Mouse (Mus musculus) adrenal gland, postnatal 25 days (tissue): ENCODE measurements around the gene Sort1. TPM values are rescaled to one million over a fixed set of nuclear protein-coding genes. Genes with fewer than 3 reads are reported as not detected.

ENCODE experiments used
- DNase-seq: peaks from one replicate; pipeline ENCODE4 v3.0.0; 2021; ENCODE audit warnings: mixed read lengths
- total RNA-seq: library from RNA; stranded (reverse); gene quantifications from 2 replicates; pipeline ENCODE4 v1.2.3, GENCODE M21; 2021

Sort1 gene
- total RNA-seq, 1 experiment from 2014 or later: 28.6 TPM

DNA sequence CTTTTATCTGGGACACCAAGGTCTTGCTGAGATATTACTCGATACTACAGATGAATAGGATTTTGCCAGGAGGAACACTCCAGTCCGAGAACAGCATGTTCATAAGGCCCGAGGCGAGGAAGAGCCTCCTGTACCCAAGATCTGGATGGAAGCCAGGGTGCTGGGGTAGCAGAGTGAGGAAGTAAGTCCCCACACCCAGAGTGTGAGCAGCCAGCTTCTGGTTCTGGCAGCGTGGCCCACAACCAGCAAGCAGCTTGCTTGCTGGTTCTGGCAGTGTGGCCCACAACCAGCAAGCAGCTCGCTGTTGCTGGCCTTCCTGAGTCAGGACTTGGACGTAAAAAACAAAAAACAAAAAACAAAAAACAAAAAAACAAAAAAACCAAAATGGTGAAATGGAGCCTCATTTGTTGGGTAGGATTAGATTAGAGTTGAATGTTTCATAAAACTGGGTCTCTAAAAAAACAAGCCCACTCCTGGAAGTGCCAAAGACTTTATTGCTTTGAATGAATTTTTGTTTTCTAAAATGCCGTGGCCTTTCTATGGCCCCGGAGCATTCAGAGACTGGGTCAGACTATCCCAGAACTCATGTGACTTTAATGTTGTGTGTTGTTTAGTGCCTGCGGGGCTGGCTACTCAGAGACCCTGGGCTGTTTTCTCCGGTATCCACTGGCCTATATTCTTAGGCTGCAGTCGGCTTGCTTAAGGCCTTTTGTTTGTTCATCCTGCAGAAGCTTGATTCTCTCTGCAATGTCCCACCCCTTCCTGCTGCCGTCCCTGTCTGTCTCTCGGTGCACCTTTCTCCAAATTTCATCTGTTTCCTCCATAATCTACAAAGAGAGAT is 11.7 kb downstream of the Sort1 start:
- DNase-seq: peak; percentile 41

DNA sequence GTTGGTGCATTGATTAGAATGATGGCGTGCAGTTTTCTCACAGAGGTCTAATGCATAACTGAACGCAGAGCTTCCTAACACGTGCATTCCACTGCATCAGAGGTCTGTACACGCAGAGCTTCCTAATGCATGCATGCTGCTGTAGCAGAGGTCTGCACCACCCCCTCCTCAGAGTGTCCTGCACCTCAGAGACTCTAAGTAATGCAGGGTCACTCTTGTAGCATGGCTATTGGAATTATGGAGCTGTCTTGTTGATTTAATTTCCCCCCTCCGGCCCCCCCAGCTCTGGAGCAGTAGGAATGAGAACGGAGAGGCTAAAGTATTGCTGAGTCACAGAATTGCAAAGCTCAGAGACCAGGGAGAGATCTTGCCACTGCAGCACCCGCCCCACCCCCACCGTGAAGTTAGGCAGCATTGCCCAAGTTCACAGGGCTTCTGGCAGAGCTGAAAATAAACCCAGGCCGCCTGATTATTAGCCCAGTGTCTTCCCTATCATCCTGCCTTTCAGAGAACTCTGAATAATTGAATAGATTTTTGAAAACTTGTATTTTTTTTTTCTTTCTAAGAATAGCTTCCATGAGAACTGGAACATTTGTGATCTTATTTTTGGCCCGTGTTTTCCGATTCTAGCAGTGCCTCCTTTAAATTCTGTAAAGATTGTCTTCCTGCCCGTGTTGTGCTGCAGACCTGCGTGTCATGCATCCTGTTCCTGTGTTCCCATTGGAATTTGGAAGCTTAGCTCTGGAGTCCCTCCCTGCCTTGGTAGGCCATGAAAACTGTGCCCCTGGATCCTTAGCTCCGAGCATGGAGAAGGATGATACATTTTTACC is 12.6 kb downstream of the Sort1 start:
- DNase-seq: peak; percentile 75

DNA sequence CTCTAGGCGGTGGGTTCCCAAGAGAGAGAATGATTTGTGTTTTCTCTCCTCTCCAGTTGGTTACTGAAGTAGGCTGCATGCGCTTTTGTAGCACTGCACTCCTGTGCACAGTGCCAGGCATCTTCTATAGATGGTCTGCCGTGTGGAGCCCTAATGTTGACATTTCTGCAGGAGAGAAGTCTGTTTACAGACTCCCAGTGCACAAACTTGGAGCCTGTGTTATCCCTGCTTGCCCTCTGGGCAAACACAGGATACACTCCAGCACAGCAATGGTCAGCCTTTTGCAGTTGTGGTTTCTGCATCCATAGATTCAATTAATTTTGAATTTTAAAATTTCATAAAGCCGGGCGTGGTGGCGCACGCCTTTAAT is 13.2 kb downstream of the Sort1 start:
- DNase-seq: no peak

GRCm38 (mm10) chr3:108297603-108298553 is 14.0 kb downstream of the Sort1 start:
- DNase-seq: no peak

DNA sequence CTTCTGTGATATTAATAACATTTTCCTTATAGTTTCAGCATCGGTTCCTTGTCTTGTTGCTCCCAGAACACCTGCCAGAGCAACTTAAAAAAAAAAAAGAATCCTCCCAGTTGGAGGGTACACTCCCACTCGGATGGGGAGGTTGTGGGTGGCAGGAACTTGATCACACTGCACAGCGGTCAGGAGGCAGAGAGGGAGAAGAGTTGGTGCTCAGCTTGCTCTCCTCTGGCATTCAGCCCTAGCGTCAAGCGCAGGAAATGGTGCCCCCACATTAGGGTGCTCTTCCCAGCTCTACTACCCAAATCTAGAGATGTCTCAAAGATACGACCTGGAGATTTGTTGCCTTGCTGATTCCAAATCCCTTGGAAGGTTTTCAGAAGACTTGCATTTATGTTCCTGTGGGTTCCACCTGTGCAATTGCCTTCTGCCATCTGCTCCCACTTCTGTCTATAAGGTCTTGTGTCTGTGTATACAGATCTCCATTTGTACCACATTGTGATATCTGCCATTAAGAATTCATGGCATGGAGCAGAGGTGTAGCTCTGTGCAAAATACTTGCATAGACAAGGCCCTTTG is 16.7 kb downstream of the Sort1 start:
- no peak for DNase-seq

- DNase-seq: no peak
Measured at GRCm38 (mm10) chr3:108303683-108304082, 19.8 kb downstream of the Sort1 start.

GRCm38 (mm10) chr3:108304747-108305146 is 20.9 kb downstream of the Sort1 start:
- DNase-seq: no peak

GRCm38 (mm10) chr3:108306387-108306786 is 22.5 kb downstream of the Sort1 start:
- DNase-seq: no peak

DNA sequence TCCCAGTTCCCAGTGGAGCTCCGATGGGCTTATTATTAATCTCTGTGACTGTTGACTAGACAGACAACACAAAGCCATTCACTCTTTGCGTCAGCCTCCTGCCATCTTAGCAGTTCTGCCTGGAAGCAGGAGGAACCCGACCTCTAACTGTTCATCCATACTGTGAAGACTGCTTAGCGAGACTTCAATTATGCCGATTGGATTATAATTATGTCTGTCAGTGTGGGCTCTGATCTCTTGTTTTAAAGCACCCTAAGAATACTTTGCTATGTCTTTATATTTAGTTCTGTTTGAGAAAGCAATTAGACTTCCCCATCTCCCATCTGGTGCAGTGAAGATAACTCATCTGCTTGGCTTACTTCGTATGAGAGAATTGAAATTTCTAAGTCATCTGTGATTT is 23.6 kb downstream of the Sort1 start:
- DNase-seq: no peak

DNA sequence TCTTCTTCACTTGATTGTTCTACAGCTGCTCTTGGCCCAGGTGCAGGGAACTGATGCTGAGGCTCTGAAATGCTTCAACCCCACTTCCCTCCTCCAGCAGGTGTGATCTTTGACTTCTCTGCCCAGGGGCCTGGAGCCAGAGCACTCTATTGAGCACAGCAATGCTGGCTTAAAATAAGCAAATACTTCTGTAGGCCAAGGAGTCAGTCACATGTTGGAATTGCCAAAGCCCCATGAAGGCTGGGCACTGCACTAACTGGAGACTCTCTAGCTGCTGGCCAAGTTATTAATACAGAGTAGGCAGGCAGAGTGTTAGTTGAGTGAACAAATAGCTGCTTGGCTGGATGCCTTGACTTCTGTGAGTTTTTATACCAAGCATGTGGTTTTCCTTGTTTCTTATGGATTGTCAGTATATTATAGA is 27.0 kb downstream of the Sort1 start:
- DNase-seq: no peak

DNA sequence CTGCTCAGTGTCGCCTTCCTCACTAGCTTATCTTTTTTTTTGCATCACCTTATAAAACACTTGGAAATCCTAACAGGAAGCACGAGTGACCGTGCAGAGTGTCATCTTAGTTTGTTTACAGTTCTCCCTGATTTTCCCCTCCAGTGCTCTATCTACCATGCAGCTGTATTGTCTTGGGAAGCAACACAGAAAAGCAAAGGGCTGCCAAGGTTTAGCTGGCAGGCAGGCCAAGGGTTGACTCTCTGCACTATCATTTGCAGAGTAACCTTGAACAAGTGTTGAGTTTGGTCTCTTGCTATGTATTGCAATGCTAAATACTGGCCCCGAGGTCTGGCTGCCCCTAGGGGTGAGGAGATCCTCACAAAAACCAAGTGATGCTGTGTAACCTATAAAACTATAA is 27.8 kb downstream of the Sort1 start:
- no peak for DNase-seq

GRCm38 (mm10) chr3:108312414-108312813 is 28.5 kb downstream of the Sort1 start:
- DNase-seq: no peak

DNA sequence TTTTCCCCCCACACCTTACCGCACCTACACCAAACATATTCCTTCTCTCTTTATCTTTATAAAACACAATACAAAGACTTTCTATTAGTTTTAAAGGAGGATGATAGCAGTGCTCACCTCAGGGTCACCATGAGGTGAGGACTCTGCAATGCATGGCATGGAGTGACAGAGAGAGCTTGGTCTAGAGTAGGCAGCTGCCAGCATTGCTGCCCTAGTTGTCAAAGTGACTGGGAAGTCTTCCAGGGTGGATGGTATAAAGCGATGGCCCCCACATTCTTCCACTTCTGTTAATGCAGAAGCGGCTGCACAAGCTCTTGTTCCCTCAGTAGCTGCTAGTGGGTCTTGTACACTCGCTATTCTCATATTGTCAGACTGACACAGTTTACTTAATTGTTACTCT is 29.3 kb downstream of the Sort1 start:
- DNase-seq: no peak

DNA sequence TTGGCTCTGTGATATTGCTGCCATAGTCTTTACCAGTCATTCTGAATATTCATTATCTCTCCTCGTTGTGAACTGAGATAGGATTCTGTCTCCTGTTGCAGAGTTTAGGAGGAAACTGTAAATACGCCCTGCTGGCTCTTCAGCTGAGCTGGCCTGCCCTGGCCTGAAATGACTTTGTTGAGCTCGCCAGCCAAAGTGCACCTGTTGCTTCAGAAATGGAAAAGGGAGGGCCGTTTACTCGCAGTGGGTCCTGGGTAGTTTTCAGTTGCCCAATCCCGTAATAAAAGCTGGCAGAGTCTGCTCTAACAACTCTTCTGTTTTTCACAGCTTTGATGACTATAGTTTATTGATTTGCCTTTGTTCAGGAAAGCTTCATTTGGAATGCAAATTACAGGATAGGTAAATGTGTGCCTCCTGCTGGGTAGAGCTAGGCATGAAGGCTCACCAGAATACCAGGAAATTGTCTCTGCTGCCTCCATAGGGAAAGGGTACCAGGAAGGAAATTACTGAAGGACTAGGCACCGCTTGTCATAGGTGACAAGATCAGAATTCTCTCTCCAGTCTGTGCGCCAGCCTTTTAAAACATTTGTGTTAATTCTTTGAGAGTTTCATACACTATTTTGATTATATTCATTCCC is 30.3 kb downstream of the Sort1 start:
- DNase-seq: no peak

GRCm38 (mm10) chr3:108318517-108318916 is 34.6 kb downstream of the Sort1 start:
- DNase-seq: no peak

DNA sequence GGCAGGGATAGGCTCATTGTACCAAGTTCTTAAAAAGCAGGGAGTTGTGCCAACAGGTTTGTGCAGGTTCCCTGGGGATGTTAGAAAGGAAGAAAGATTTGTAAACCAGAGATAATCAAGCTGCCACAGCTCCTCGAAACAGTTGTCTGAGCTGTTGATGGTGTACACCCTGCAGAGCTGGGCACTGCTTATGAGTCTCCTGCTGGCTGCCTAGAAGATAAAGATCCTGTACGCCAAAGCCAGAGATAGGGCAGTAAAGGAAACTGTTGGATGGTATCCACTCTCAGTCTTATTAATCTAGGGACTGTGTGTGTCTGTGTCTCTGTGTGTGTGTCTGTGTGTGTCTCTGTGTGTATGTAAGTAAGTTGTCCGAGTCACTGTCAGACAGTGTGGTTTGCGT is 37.8 kb downstream of the Sort1 start:
- no peak for DNase-seq

GRCm38 (mm10) chr3:108322136-108322535 is 38.3 kb downstream of the Sort1 start:
- no peak for DNase-seq

DNA sequence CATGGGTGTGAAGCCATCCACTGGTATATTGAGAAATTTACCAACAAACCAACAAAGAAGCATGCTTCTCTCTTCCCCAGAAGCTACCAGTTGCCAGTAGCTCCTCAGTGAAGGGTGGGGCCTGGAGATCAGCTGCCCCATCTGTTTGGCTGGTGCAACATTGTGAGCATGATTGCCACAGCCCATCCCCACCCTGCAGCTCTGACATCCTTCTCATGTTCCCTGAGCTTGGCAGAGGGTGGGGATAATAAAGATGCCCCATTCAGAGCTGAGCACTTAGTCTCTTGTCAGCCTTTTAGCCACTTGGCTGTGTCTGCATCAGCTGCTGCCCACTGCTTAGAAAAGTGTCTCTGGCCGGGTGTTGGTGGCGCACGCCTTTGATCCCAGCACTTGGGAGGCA is 39.1 kb downstream of the Sort1 start:
- DNase-seq: no peak

GRCm38 (mm10) chr3:108324837-108325236 is 41.0 kb downstream of the Sort1 start:
- no peak for DNase-seq

- DNase-seq: no peak
Measured at GRCm38 (mm10) chr3:108325521-108325920, 41.6 kb downstream of the Sort1 start.

DNA sequence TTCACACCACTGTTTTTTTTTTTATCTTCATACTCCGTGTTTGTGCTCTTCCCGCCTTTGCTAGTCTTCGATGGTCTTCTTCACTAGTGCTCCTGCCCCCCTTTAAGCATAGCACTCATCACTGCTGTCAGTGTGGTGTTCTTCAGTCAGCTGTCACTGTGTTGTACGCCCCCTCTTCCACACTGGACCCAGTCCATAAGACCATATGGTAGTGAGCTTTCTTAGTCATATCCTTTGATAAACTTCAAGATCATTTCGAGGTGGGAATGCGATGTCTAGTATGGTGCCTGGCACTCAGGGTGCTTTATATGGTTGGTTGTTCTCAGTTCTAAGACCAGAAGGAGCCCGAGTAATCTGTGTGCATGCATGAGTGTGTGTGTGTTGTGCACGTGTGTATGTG is 43.4 kb downstream of the Sort1 start:
- no peak for DNase-seq

GRCm38 (mm10) chr3:108327916-108328315 is 44.0 kb downstream of the Sort1 start:
- no peak for DNase-seq
